In genomic region chr4:81727735-81728581, GRCm38 (mm10) we compare ENCODE assay signal across 7 mouse cellular contexts.
DNase-seq lines count a peak whose midpoint lies in the region; ATAC-seq lines count a peak whose summit lies in the region.

No protein-coding gene starts in this region.

- no peak for DNase-seq in neural tube, embryonic 11.5 days (ENCODE audit: low spot score)
- DNase-seq in neural tube, embryonic 10.5 days (ENCODE audit: extremely low spot score, low spot score) = no peak
- no peak for DNase-seq in forebrain, embryonic 11.5 days (ENCODE audit: low spot score)
- no peak for DNase-seq in urinary bladder, postnatal 36 days (ENCODE audit: low spot score in 2 of 2)
- no peak for DNase-seq in adrenal gland, adult 8-10 months

- 65% methylated on average over 12 of the region's 12 CpGs for WGBS in neural tube, embryonic 11.5 days
- 43% methylated on average over 12 of the region's 12 CpGs for WGBS in forebrain, embryonic 11.5 days
- 41% methylated on average over 12 of the region's 12 CpGs for WGBS in hindbrain, embryonic 12.5 days
- 53% methylated on average over 12 of the region's 12 CpGs for WGBS in stomach, embryonic 15.5 days

- no peaks in the 10 kb centered on the region for H3K36me3 ChIP-seq in neural tube, embryonic 11.5 days (ENCODE audit: control insufficient read depth, insufficient read depth, low read length)
- H3K36me3 ChIP-seq in forebrain, embryonic 11.5 days (ENCODE audit: control insufficient read depth, insufficient read depth, low read length) = no peaks in the 10 kb centered on the region
- H3K36me3 ChIP-seq in hindbrain, embryonic 12.5 days = no peaks in the 10 kb centered on the region
- H3K36me3 ChIP-seq in stomach, embryonic 15.5 days = no peaks in the 10 kb centered on the region

- no peaks in the 10 kb centered on the region for H3K9me3 ChIP-seq in neural tube, embryonic 11.5 days (ENCODE audit: control insufficient read depth, low read length)
- H3K9me3 ChIP-seq in forebrain, embryonic 11.5 days (ENCODE audit: control insufficient read depth, low read length) = no peaks in the 10 kb centered on the region
- no peaks in the 10 kb centered on the region for H3K9me3 ChIP-seq in hindbrain, embryonic 12.5 days (replicated peaks)
- H3K9me3 ChIP-seq in stomach, embryonic 15.5 days = no peaks in the 10 kb centered on the region

- H3K4me2 ChIP-seq in neural tube, embryonic 11.5 days (ENCODE audit: low read depth) = no peak overlapping the region
- H3K4me2 ChIP-seq in forebrain, embryonic 11.5 days (ENCODE audit: low read depth, low read length, severe bottlenecking) = no peak overlapping the region
- H3K4me2 ChIP-seq in hindbrain, embryonic 12.5 days (replicated peaks) = peak overlapping the region; percentile 29; the same call in 1 of the 2 replicates
- H3K4me2 ChIP-seq in stomach, embryonic 15.5 days = no peak overlapping the region

- H3K4me3 ChIP-seq in neural tube, embryonic 11.5 days (ENCODE audit: low read depth, low read length) = no peak overlapping the region
- H3K4me3 ChIP-seq in forebrain, embryonic 11.5 days (ENCODE audit: low read depth, low read length) = no peak overlapping the region
- H3K4me3 ChIP-seq in hindbrain, embryonic 12.5 days = no peak overlapping the region
- H3K4me3 ChIP-seq in stomach, embryonic 15.5 days (replicated peaks) = no peak overlapping the region

- peaks cover 8% of the 10 kb centered on the region; the same call in 1 of the 2 replicates for H3K4me1 ChIP-seq in neural tube, embryonic 11.5 days (ENCODE audit: control insufficient read depth, insufficient read depth, low read length)
- H3K4me1 ChIP-seq in forebrain, embryonic 11.5 days (replicated peaks; ENCODE audit: control insufficient read depth, insufficient read depth, low read length) = peaks cover 8% of the 10 kb centered on the region; the same call in 1 of the 2 replicates
- peaks cover 15% of the 10 kb centered on the region for H3K4me1 ChIP-seq in hindbrain, embryonic 12.5 days
- H3K4me1 ChIP-seq in stomach, embryonic 15.5 days = peaks cover 7% of the 10 kb centered on the region; the same call in 1 of the 2 replicates

- ATAC-seq in neural tube, embryonic 11.5 days (ENCODE audit: insufficient read depth, low FRiP score, low TSS enrichment) = no peak
- ATAC-seq in forebrain, embryonic 11.5 days (replicated peaks; ENCODE audit: low FRiP score) = peak; percentile 44; the same call in 1 of the 2 replicates
- ATAC-seq in hindbrain, embryonic 12.5 days (ENCODE audit: low FRiP score) = peak; percentile 30
- ATAC-seq in stomach, embryonic 15.5 days (ENCODE audit: insufficient read depth, low FRiP score, low read depth) = no peak

- H3K27me3 ChIP-seq in neural tube, embryonic 11.5 days (ENCODE audit: control insufficient read depth, insufficient read depth, low read length) = no peaks in the 10 kb centered on the region
- no peaks in the 10 kb centered on the region for H3K27me3 ChIP-seq in forebrain, embryonic 11.5 days (ENCODE audit: control insufficient read depth, insufficient read depth, low read length)
- no peaks in the 10 kb centered on the region for H3K27me3 ChIP-seq in hindbrain, embryonic 12.5 days
- no peaks in the 10 kb centered on the region for H3K27me3 ChIP-seq in stomach, embryonic 15.5 days (replicated peaks)

- H3K27ac ChIP-seq in neural tube, embryonic 11.5 days (ENCODE audit: low read depth, low read length) = peak overlapping the region; percentile 54
- peak overlapping the region; percentile 63; the same call in 1 of the 2 replicates for H3K27ac ChIP-seq in forebrain, embryonic 11.5 days (ENCODE audit: low read depth, low read length)
- peak overlapping the region; percentile 91 for H3K27ac ChIP-seq in hindbrain, embryonic 12.5 days
- peak overlapping the region; percentile 74 for H3K27ac ChIP-seq in stomach, embryonic 15.5 days

- H3K9ac ChIP-seq in neural tube, embryonic 11.5 days (ENCODE audit: low read length) = no peak overlapping the region
- no peak overlapping the region for H3K9ac ChIP-seq in forebrain, embryonic 11.5 days (ENCODE audit: low read length)
- no peak overlapping the region for H3K9ac ChIP-seq in hindbrain, embryonic 12.5 days
- no peak overlapping the region for H3K9ac ChIP-seq in stomach, embryonic 15.5 days

Comparison
In these comparisons a context has a peak if more than half of its experiments do, and no peak if none do; other contexts are left out.
1. ATAC-seq: peak in forebrain, embryonic 11.5 days (single experiment) and hindbrain, embryonic 12.5 days (single experiment); none in neural tube, embryonic 11.5 days (single experiment) and stomach, embryonic 15.5 days (single experiment).
2. Peak in every context shown above with its lines, with median percentiles within 50 percentile points of each other: H3K27ac ChIP-seq.